Mouse (Mus musculus) cerebellum, adult 2 months (tissue): Measurements from ENCODE around the gene Cd163.

Experiments used
- CTCF ChIP-seq: fragments of 200-500 bp; IDR thresholded peaks from 2 replicates; pipeline ENCODE4 v1.5.1; 2011; ENCODE audit warnings: low read depth, mild to moderate bottlenecking, control low read depth, low read length, moderate library complexity, borderline replicate concordance; ENCODE audit not compliant: insufficient read depth
- POLR2A ChIP-seq: fragments of 200-500 bp; IDR thresholded peaks from 2 replicates; pipeline ENCODE4 v1.6.1; 2011; ENCODE audit warnings: low read length, control low read depth, borderline replicate concordance; ENCODE audit not compliant: insufficient read depth

DNA sequence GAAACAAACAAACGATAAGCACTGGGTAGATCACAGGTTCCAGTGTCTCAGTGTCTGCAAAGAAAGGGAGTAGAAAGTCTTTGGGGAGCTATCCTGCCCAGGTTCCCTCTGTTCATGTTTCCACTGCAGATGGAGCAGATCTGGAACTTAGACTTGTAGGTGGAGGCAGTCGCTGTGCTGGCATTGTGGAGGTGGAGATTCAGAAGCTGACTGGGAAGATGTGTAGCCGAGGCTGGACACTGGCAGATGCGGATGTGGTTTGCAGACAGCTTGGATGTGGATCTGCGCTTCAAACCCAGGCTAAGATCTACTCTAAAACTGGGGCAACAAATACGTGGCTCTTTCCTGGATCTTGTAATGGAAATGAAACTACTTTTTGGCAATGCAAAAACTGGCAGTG lies 7.8 kb downstream of the Cd163 start:
- TF ChIP-seq POLR2A (no peak), CTCF (no peak)
